Mouse (Mus musculus): ENCODE measurements around the gene Epb41.

- TF ChIP-seq CTCF (IDR thresholded peaks at IDR 0.05; ENCODE audit: extremely low read depth, insufficient read length, insufficient replicate concordance, low read depth, low read length) (no peak), POLR2A (IDR thresholded peaks at IDR 0.05; ENCODE audit: low read depth, low read length) (no peak)
Observed at GRCm38 (mm10) chr4:131897787-131898186, 177.3 kb downstream of the Epb41 start.
